In the genomic region with DNA sequence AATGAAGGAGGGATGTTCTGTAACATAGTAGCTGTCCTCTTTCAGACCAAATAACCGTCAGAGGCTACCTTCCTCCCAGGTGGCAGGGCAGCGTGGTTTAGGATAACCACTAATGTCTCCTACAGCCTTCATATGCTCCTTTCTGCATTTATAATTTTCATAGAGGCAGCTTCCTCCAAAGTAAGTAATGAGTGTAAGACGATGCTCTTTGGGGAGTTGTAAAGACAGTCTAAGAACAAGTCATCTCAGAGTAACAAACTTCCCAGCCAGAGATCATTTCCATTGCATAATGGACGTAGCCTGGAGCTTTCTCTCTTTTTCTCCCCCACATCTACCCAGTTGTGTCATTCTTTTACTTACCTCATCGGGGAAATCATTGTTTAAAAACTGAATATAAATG, we compare ENCODE assay signal across 14 mouse cellular contexts.
"Had no signal": no experiment of that assay in that cellular context is flagged by ENCODE, and none has a peak within 500 bp of the region (broad histone marks: within the 10 kb centered on the region; RNA-seq: fewer than 3 reads in every experiment).

No protein-coding gene starts in this region.

- H3K27me3 ChIP-seq: limb, embryonic 12.5 days; liver, embryonic 15.5 days; midbrain, embryonic 15.5 days had no signal

- H3K36me3 ChIP-seq: limb, embryonic 12.5 days; liver, embryonic 15.5 days; midbrain, embryonic 10.5 days; midbrain, embryonic 15.5 days had no signal

- H3K9me3 ChIP-seq: limb, embryonic 12.5 days; midbrain, embryonic 10.5 days; midbrain, embryonic 15.5 days had no signal

- H3K4me2 ChIP-seq: limb, embryonic 12.5 days; liver, embryonic 11.5 days; liver, embryonic 15.5 days; midbrain, embryonic 15.5 days had no signal

- H3K4me3 ChIP-seq: limb, embryonic 12.5 days; liver, embryonic 15.5 days; midbrain, embryonic 10.5 days; midbrain, embryonic 15.5 days had no signal

- H3K9ac ChIP-seq: limb, embryonic 12.5 days; liver, embryonic 15.5 days; midbrain, embryonic 15.5 days had no signal

- H3K27ac ChIP-seq: limb, embryonic 12.5 days; liver, embryonic 15.5 days; midbrain, embryonic 10.5 days; midbrain, embryonic 15.5 days; stomach, postnatal 0 days had no signal

- ATAC-seq: lung, postnatal 0 days; midbrain, embryonic 15.5 days had no signal

- DNase-seq: kidney, adult 2 months; kidney, postnatal 25 days; lung, adult 2 months; lung, postnatal 4 days; right cerebral cortex, adult 18-20 months; right cerebral cortex, postnatal 25 days; thymus, postnatal 4 days had no signal

- H3K4me1 ChIP-seq: liver, embryonic 15.5 days; midbrain, embryonic 15.5 days had no signal
